ENCODE assay signal across 9 mouse cellular contexts in genomic region chr15:86185689-86186569, GRCm38 (mm10). TPM values are rescaled to one million over a fixed set of nuclear protein-coding genes. Genes with fewer than 3 reads are reported as not detected.
DNase-seq lines count a peak whose midpoint lies in the region; ATAC-seq lines count a peak whose summit lies in the region.
"Had no signal": no experiment of that assay in that cellular context is flagged by ENCODE, and none has a peak within 500 bp of the region (broad histone marks: within the 10 kb centered on the region; RNA-seq: fewer than 3 reads in every experiment).

Cerk (minus strand) TSS chr15:86186141.

- H3K36me3 ChIP-seq in embryonic facial prominence, embryonic 10.5 days (replicated peaks): no peaks in the 10 kb centered on the region
- H3K36me3 ChIP-seq in limb, embryonic 12.5 days: no peaks in the 10 kb centered on the region
- no peaks in the 10 kb centered on the region for H3K36me3 ChIP-seq in midbrain, embryonic 13.5 days
- H3K36me3 ChIP-seq: G1E had no signal

- peak; percentile 44; the same call in 1 of the 2 replicates for ATAC-seq in limb, embryonic 12.5 days (ENCODE audit: insufficient number of reproducible peaks, insufficient read depth, low FRiP score, low TSS enrichment, low read depth)
- peak; percentile 73 for ATAC-seq in midbrain, embryonic 13.5 days

- 3% methylated on average over 43 of the region's 43 CpGs for WGBS in embryonic facial prominence, embryonic 10.5 days
- WGBS in limb, embryonic 12.5 days: 2% methylated on average over 43 of the region's 43 CpGs
- 3% methylated on average over 42 of the region's 43 CpGs for WGBS in midbrain, embryonic 13.5 days

- H3K4me3 ChIP-seq in embryonic facial prominence, embryonic 10.5 days: peak within 1 kb of the TSS; percentile 73
- H3K4me3 ChIP-seq in limb, embryonic 12.5 days (replicated peaks): peak within 1 kb of the TSS; percentile 91
- H3K4me3 ChIP-seq in midbrain, embryonic 13.5 days (replicated peaks): peak within 1 kb of the TSS; percentile 86

- peak within 1 kb of the TSS; percentile 75 for H3K4me2 ChIP-seq in limb, embryonic 12.5 days
- H3K4me2 ChIP-seq in midbrain, embryonic 13.5 days (replicated peaks): peak within 1 kb of the TSS; percentile 82

- H3K9me3 ChIP-seq in embryonic facial prominence, embryonic 10.5 days: no peaks in the 10 kb centered on the region
- H3K9me3 ChIP-seq in limb, embryonic 12.5 days: no peaks in the 10 kb centered on the region
- H3K9me3 ChIP-seq in midbrain, embryonic 13.5 days: no peaks in the 10 kb centered on the region
- H3K9me3 ChIP-seq: G1E had no signal

- DNase-seq in layer of hippocampus, adult 11-12 months (ENCODE audit: low spot score): peak; percentile 84
- no peak for DNase-seq in layer of hippocampus, adult 9-10 months (ENCODE audit: low spot score)
- peak; percentile 71 for DNase-seq in embryonic facial prominence, embryonic 10.5 days (ENCODE audit: low spot score)
- peak; percentile 91 to 92 for DNase-seq in heart, adult 18-20 months
- peak; percentile 73 for DNase-seq in kidney, adult 11 months
- peak; percentile 54 to 68 for DNase-seq in spleen, postnatal 14 days (ENCODE audit: low spot score in 2 of 2)

- H3K4me1 ChIP-seq in embryonic facial prominence, embryonic 10.5 days: peaks cover 61% of the 10 kb centered on the region
- H3K4me1 ChIP-seq in limb, embryonic 12.5 days (replicated peaks): peaks cover 33% of the 10 kb centered on the region
- H3K4me1 ChIP-seq in midbrain, embryonic 13.5 days (replicated peaks): peaks cover 60% of the 10 kb centered on the region

- H3K27me3 ChIP-seq in embryonic facial prominence, embryonic 10.5 days (replicated peaks; ENCODE audit: low read depth, poor library complexity, severe bottlenecking): peaks cover 20% of the 10 kb centered on the region
- H3K27me3 ChIP-seq in limb, embryonic 12.5 days: peaks cover 4% of the 10 kb centered on the region
- peaks cover 5% of the 10 kb centered on the region; the same call in 1 of the 2 replicates for H3K27me3 ChIP-seq in midbrain, embryonic 13.5 days

- H3K9ac ChIP-seq in limb, embryonic 12.5 days (replicated peaks): peak within 1 kb of the TSS; percentile 94
- H3K9ac ChIP-seq in midbrain, embryonic 13.5 days (replicated peaks): peak within 1 kb of the TSS; percentile 95

- peak within 1 kb of the TSS; percentile 93 for H3K27ac ChIP-seq in embryonic facial prominence, embryonic 10.5 days (replicated peaks)
- peak within 1 kb of the TSS; percentile 85 for H3K27ac ChIP-seq in limb, embryonic 12.5 days
- H3K27ac ChIP-seq in midbrain, embryonic 13.5 days: peak within 1 kb of the TSS; percentile 90

RNA-seq across cellular contexts. Expression of gene Cerk, which starts in this region (rescaled TPM):
- 11.7 and 13.1 TPM in 2 replicates for polyA plus RNA-seq in embryonic facial prominence, embryonic 10.5 days (2016; fragmentation: Nextera tagmentation; extraction: Ambion mirVana)
- total RNA-seq in heart, adult 18-20 months (2021): 10 to 100 TPM; 29.2 to 32.0 TPM
- polyA plus RNA-seq in limb, embryonic 12.5 days (2016; fragmentation: Nextera tagmentation; extraction: Ambion mirVana): 19.2 and 21.5 TPM in 2 replicates
- 20.6 and 22.3 TPM in 2 replicates for polyA plus RNA-seq in midbrain, embryonic 13.5 days (2015; fragmentation: Nextera tagmentation; extraction: Ambion mirVana)
